Mouse (Mus musculus) stomach, embryonic 15.5 days (tissue): ENCODE data around the gene Parg. TPM values are rescaled to one million over a fixed set of nuclear protein-coding genes. Genes with fewer than 3 reads are reported as not detected.
A peak's percentile ranks its signal among the peaks of the same experiment; 100 is the strongest.
"Not testable (repeated sequence)": the region's sequence is repeated elsewhere in the genome, so short reads cannot be mapped to it uniquely, and the experiment has no call there.

Experiments used
- ATAC-seq: fragments of 200-750 bp; cut with Nextera tagmentation; 2 replicates; pipeline ENCODE4 v1.8.0; 2017; ENCODE audit warnings: low read depth, moderate number of reproducible peaks, moderate TSS enrichment; ENCODE audit not compliant: insufficient read depth, low FRiP score
- H3K27ac ChIP-seq: fragments of 300-500 bp; sonication (generic); 2 replicates; pipeline ENCODE4 v1.5.1; 2015; ENCODE audit warnings: mild to moderate bottlenecking, inconsistent platforms
- H3K27me3 ChIP-seq: fragments of 300-500 bp; sonication (generic); replicated peaks from 2 replicates; pipeline ENCODE4 v1.6.1; 2015; ENCODE audit warnings: inconsistent platforms
- H3K36me3 ChIP-seq: fragments of 300-500 bp; sonication (generic); 2 replicates; pipeline ENCODE4 v1.6.1; 2015; ENCODE audit warnings: inconsistent platforms
- H3K4me1 ChIP-seq: fragments of 300-500 bp; sonication (generic); 2 replicates; pipeline ENCODE4 v1.6.1; 2015; ENCODE audit warnings: inconsistent platforms
- H3K4me2 ChIP-seq: fragments of 300-500 bp; sonication (generic); 2 replicates; pipeline ENCODE4 v1.6.1; 2015; ENCODE audit warnings: mild to moderate bottlenecking, inconsistent platforms
- H3K4me3 ChIP-seq: fragments of 300-500 bp; sonication (generic); replicated peaks from 2 replicates; pipeline ENCODE4 v1.5.1; 2015; ENCODE audit warnings: inconsistent platforms
- H3K9ac ChIP-seq: fragments of 300-500 bp; sonication (generic); 2 replicates; pipeline ENCODE4 v1.6.1; 2015; ENCODE audit warnings: inconsistent platforms
- H3K9me3 ChIP-seq: fragments of 300-500 bp; sonication (generic); 2 replicates; pipeline ENCODE4 v1.6.1; 2016; ENCODE audit warnings: inconsistent platforms
- WGBS: fragments of 180-500 bp; shearing (Covaris S2); methylation state at CpG from one replicate; pipeline ENCODE4 v1.1.7; 2015; 5-methylcytosine and 5-hydroxymethylcytosine counted together
- polyA plus RNA-seq: library from polyadenylated mRNA; unstranded; fragments of >200 nt; fragmentation: Nextera tagmentation; extraction: Ambion mirVana; gene quantifications from 2 replicates; pipeline ENCODE4 v1.2.1, GENCODE M21; 2015

Parg gene
- polyA plus RNA-seq, 1 experiment from 2014 or later, result 41.6 TPM

GRCm38 (mm10) chr14:32183846-32184245 is 17.9 kb upstream of the Parg start:
- Histone ChIP-seq H3K4me1 (no peaks in the 10 kb centered on the region), H3K27me3 (no peaks in the 10 kb centered on the region), H3K4me3 (no peak overlapping the region), H3K9me3 (no peaks in the 10 kb centered on the region), H3K4me2 (no peak overlapping the region), H3K9ac (no peak overlapping the region), H3K27ac (no peak overlapping the region), H3K36me3 (peaks cover 46% of the 10 kb centered on the region)
- WGBS, result 94% methylated on average over 4 of the region's 4 CpGs
- ATAC-seq, result no peak

GRCm38 (mm10) chr14:32190627-32191391 is 10.9 kb upstream of the Parg start:
- H3K4me2 ChIP-seq, result no peak overlapping the region
- 75% methylated on average over 6 of the region's 6 CpGs for WGBS
- no peak overlapping the region for H3K27ac ChIP-seq
- no peaks in the 10 kb centered on the region for H3K27me3 ChIP-seq
- H3K9ac ChIP-seq, result no peak overlapping the region
- peaks cover 30% of the 10 kb centered on the region for H3K36me3 ChIP-seq
- H3K9me3 ChIP-seq, result no peaks in the 10 kb centered on the region
- H3K4me1 ChIP-seq, result no peaks in the 10 kb centered on the region
- H3K4me3 ChIP-seq, result no peak overlapping the region
- no peak for ATAC-seq

GRCm38 (mm10) chr14:32191926-32192325 is 9.8 kb upstream of the Parg start:
- no peak overlapping the region for H3K9ac ChIP-seq
- no peak overlapping the region for H3K27ac ChIP-seq
- H3K9me3 ChIP-seq, result no peaks in the 10 kb centered on the region
- H3K27me3 ChIP-seq, result no peaks in the 10 kb centered on the region
- H3K4me2 ChIP-seq, result no peak overlapping the region
- H3K36me3 ChIP-seq, result peaks cover 31% of the 10 kb centered on the region
- 85% methylated on average over 5 of the region's 5 CpGs for WGBS
- H3K4me3 ChIP-seq, result no peak overlapping the region
- no peak for ATAC-seq
- H3K4me1 ChIP-seq, result no peaks in the 10 kb centered on the region

- Histone ChIP-seq H3K4me2 (no peak overlapping the region), H3K27ac (no peak overlapping the region), H3K4me3 (no peak overlapping the region), H3K9ac (no peak overlapping the region), H3K9me3 (no peaks in the 10 kb centered on the region), H3K4me1 (no peaks in the 10 kb centered on the region), H3K36me3 (peaks cover 30% of the 10 kb centered on the region), H3K27me3 (no peaks in the 10 kb centered on the region)
- ATAC-seq, result no peak
- 32% methylated on average over 3 of the region's 3 CpGs for WGBS
These were observed 9.3 kb upstream of the Parg start for GRCm38 (mm10) chr14:32192437-32192836.

GRCm38 (mm10) chr14:32193557-32193956 is 8.2 kb upstream of the Parg start:
- not testable (repeated sequence) for H3K4me1 ChIP-seq, H3K9ac ChIP-seq, ATAC-seq, H3K4me2 ChIP-seq, H3K27ac ChIP-seq, H3K4me3 ChIP-seq, H3K9me3 ChIP-seq, H3K27me3 ChIP-seq
- WGBS, result 78% methylated on average over 5 of the region's 5 CpGs
- peaks cover 23% of the 10 kb centered on the region for H3K36me3 ChIP-seq

GRCm38 (mm10) chr14:32201354-32201753 is 395 bp upstream of the Parg start:
- Histone ChIP-seq H3K9ac (peak overlapping the region; percentile 98), H3K4me3 (peak overlapping the region; percentile 98), H3K27ac (peak overlapping the region; percentile 79), H3K9me3 (no peaks in the 10 kb centered on the region), H3K4me1 (peaks cover 21% of the 10 kb centered on the region), H3K27me3 (no peaks in the 10 kb centered on the region), H3K4me2 (peak overlapping the region; percentile 64), H3K36me3 (peaks cover 12% of the 10 kb centered on the region)
- no peak for ATAC-seq
- under 1% methylated on average over 26 of the region's 26 CpGs for WGBS

GRCm38 (mm10) chr14:32226601-32227000 is 24.9 kb downstream of the Parg start:
- Histone ChIP-seq H3K9me3 (no peaks in the 10 kb centered on the region), H3K4me3 (no peak overlapping the region), H3K9ac (no peak overlapping the region), H3K27me3 (no peaks in the 10 kb centered on the region), H3K27ac (no peak overlapping the region), H3K36me3 (no peaks in the 10 kb centered on the region), H3K4me2 (no peak overlapping the region), H3K4me1 (no peaks in the 10 kb centered on the region)
- no peak for ATAC-seq

GRCm38 (mm10) chr14:32228996-32229395 is 27.2 kb downstream of the Parg start:
- ATAC-seq, result no peak
- Histone ChIP-seq H3K9ac (no peak overlapping the region), H3K9me3 (no peaks in the 10 kb centered on the region), H3K4me3 (no peak overlapping the region), H3K27me3 (no peaks in the 10 kb centered on the region), H3K27ac (no peak overlapping the region), H3K36me3 (no peaks in the 10 kb centered on the region), H3K4me1 (no peaks in the 10 kb centered on the region), H3K4me2 (no peak overlapping the region)
- 1% methylated on average over 2 of the region's 2 CpGs for WGBS

GRCm38 (mm10) chr14:32242401-32242800 is 40.7 kb downstream of the Parg start:
- no peak overlapping the region for H3K4me2 ChIP-seq
- H3K9me3 ChIP-seq, result no peaks in the 10 kb centered on the region
- H3K9ac ChIP-seq, result no peak overlapping the region
- H3K27ac ChIP-seq, result no peak overlapping the region
- H3K4me1 ChIP-seq, result no peaks in the 10 kb centered on the region
- WGBS, result 75% methylated on average over 4 of the region's 4 CpGs
- H3K27me3 ChIP-seq, result no peaks in the 10 kb centered on the region
- ATAC-seq, result no peak
- H3K36me3 ChIP-seq, result peaks cover 7% of the 10 kb centered on the region; the same call in 1 of the 2 replicates
- H3K4me3 ChIP-seq, result no peak overlapping the region

- Histone ChIP-seq H3K27me3 (no peaks in the 10 kb centered on the region), H3K4me1 (no peaks in the 10 kb centered on the region), H3K9ac (no peak overlapping the region), H3K4me3 (no peak overlapping the region), H3K27ac (no peak overlapping the region), H3K4me2 (no peak overlapping the region), H3K9me3 (no peaks in the 10 kb centered on the region), H3K36me3 (peaks cover 7% of the 10 kb centered on the region; the same call in 1 of the 2 replicates)
- 31% methylated on average over 2 of the region's 2 CpGs for WGBS
- ATAC-seq, result no peak; the same call in 1 of the 2 replicates
These were observed 44.3 kb downstream of the Parg start for GRCm38 (mm10) chr14:32246019-32246418.

GRCm38 (mm10) chr14:32249616-32250015 is 47.9 kb downstream of the Parg start:
- Histone ChIP-seq H3K27ac (no peak overlapping the region), H3K4me1 (no peaks in the 10 kb centered on the region), H3K9ac (no peak overlapping the region), H3K4me2 (no peak overlapping the region), H3K36me3 (no peaks in the 10 kb centered on the region), H3K9me3 (no peaks in the 10 kb centered on the region), H3K4me3 (no peak overlapping the region), H3K27me3 (no peaks in the 10 kb centered on the region)
- ATAC-seq, result no peak
- WGBS, result 70% methylated on average over 6 of the region's 6 CpGs

GRCm38 (mm10) chr14:32260830-32261229 is 59.1 kb downstream of the Parg start:
- WGBS, result 72% methylated on average over 6 of the region's 6 CpGs
- Histone ChIP-seq H3K36me3 (peaks cover 5% of the 10 kb centered on the region), H3K4me3 (no peak overlapping the region), H3K4me1 (no peaks in the 10 kb centered on the region), H3K27me3 (no peaks in the 10 kb centered on the region), H3K9me3 (no peaks in the 10 kb centered on the region), H3K9ac (no peak overlapping the region), H3K27ac (no peak overlapping the region), H3K4me2 (no peak overlapping the region)
- no peak for ATAC-seq

GRCm38 (mm10) chr14:32261741-32262140 is 60.0 kb downstream of the Parg start:
- no peak for ATAC-seq
- 66% methylated on average over 2 of the region's 2 CpGs for WGBS

More at GRCm38 (mm10) chr14:32261741-32262140, 60.0 kb downstream of the Parg start:
- H3K4me2 ChIP-seq, result no peak overlapping the region
- no peaks in the 10 kb centered on the region for H3K9me3 ChIP-seq
- H3K27ac ChIP-seq, result no peak overlapping the region
- H3K4me1 ChIP-seq, result no peaks in the 10 kb centered on the region
- no peaks in the 10 kb centered on the region for H3K27me3 ChIP-seq
- no peak overlapping the region for H3K9ac ChIP-seq
- peaks cover 5% of the 10 kb centered on the region for H3K36me3 ChIP-seq
- no peak overlapping the region for H3K4me3 ChIP-seq
